Mouse (Mus musculus) liver, embryonic 14 days (tissue): ENCODE results near the gene Mageb5. TPM values are rescaled to one million over a fixed set of nuclear protein-coding genes. Genes with fewer than 3 reads are reported as not detected.

Source experiments
- polyA plus RNA-seq: library from polyadenylated mRNA; depleted of rRNA; stranded (reverse); fragments of >200 nt; gene quantifications from 2 replicates; pipeline ENCODE4 v1.2.3, GENCODE M21; 2012; rRNA removed

The Mageb5 gene
- polyA plus RNA-seq, result not detected in 2 replicates

DNA sequence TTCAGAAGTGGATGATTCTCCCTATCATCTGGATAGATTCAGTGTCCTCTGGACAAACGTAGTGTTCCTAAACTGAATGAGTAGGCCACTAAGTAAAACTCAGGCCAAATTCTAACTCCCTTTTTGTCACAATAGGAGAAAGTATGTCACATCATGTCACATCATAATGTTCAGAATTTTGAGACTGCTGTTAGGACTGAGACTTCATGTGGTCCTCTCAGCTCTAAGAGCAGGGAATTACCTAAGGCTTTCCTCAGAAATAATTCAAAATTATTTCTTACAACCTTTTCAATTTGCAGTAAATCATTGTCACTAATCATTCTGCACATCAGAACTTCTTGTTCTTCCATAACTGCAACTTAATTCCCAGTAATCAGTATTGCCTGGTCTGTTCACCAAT lies at the start of gene Mageb5:
Mageb5 (minus strand) TSS at position 101 of the 400 bp plus-strand sequence.

Other genes starting within 250 kb of the Mageb5 start
- gene 1700084M14Rik, start 207.1 kb downstream of the Mageb5 start, polyA plus RNA-seq, result not detected in 2 replicates
- not detected in 2 replicates for gene Gm14781, start 150.8 kb downstream of the Mageb5 start, polyA plus RNA-seq
- not detected in 2 replicates for gene Mageb1, start 233.3 kb upstream of the Mageb5 start, polyA plus RNA-seq